Mouse (Mus musculus) mouse embryonic stem cell (cell line): ENCODE measurements around the gene Nphp1.

Experiments
- in situ Hi-C, 2 experiments: fragments of 300-500 bp; cut with MboI; formaldehyde crosslinking; loops; 1 replicate in 1 of 2; 3 replicates in 1 of 2; pipeline ENCODE4 v1.14.3; 2019 to 2020; ENCODE audit warnings: low sequenced_read_pairs in 2 of 2, low pct_unique_long_range_greater_than_20kb in 1 of 2, mixed read lengths in 1 of 2; ENCODE audit not compliant: unreplicated experiment in 1 of 2

Nphp1 gene

GRCm38 (mm10) chr2:127714726-127715125 lies 74.0 kb downstream of the Nphp1 start:
- in situ Hi-C loops, result no loop called here

GRCm38 (mm10) chr2:127708792-127709191 lies 79.9 kb downstream of the Nphp1 start:
- in situ Hi-C loops, result no loop called here

GRCm38 (mm10) chr2:127708060-127708459 lies 80.6 kb downstream of the Nphp1 start:
- in situ Hi-C loops, result no loop called here

- in situ Hi-C loops, result no loop called here
These were observed 83.4 kb downstream of the Nphp1 start for GRCm38 (mm10) chr2:127705267-127705666.
